Mouse (Mus musculus): ENCODE measurements around the gene Sacs. TPM values are rescaled to one million over a fixed set of nuclear protein-coding genes. Genes with fewer than 3 reads are reported as not detected.

The Sacs gene
- total RNA-seq, 4 experiments from 2014 or later = 21.1 to 33.7 (median 25.7) TPM

DNA sequence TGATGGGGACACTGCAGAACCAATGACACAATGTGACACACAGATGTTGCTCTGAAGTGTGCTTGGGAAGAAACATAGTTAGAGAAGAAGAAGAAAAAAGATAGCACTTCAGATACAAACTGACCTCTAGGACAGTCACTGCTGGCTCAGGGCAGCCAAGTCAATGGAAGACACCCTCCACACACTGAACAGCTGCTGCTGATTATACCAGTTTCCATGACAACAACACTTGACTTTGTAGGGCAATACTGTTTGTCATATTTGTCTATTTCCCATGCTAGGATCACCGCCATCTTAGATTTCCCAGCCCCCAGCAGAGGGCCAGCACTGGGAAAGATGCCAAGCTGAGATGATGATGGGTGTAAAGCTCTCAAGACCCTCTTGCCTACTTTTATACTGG lies 22.7 kb downstream of the Sacs start:
- DNase-seq (ENCODE audit: low spot score) = no peak

DNA sequence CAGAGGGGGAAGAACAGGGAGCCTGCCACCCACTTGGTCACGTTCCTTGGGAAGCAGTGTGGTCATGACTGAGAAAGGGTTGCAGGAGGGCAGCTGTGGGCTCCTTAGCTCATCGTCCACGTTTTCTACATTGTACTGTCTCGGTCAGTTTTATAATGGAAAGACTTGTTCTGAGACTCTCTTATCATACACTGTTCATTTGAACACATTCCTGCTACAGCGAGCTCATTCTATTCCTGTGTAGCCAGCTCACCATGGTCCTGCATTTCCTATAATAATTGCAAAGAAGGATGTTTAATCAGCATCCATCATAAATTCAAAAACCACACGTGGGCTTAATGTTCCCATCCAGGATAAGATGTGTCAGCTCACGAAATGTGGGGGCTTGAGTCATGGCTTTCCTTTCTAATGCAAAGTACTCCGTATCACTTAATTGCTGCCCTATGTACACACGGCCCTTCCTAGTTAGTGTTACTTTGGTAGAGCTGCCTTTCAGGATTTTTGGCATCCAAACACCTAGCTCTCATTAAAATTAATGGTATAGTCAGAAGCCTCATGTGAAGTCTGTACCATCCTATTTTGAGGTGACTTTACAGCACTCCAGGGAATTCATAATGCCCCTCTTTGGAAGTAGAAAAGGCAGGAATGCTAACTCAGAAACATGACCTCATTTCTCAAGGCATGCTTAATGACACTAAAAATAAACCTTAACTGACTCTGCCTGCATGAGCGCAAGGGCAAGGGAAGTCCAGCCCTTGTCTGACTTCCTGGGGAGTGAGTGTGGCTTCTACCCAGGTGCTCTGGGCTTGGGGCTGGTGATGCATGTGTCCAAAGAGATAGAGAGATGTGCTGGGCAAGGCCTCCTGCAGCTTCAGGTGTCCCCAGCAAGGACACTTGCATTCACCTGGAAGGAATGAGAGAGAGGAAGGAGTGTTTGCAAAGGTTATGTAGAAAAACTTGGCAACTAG lies 23.4 kb downstream of the Sacs start:
- peak; percentile 46 for DNase-seq (ENCODE audit: low spot score)

DNA sequence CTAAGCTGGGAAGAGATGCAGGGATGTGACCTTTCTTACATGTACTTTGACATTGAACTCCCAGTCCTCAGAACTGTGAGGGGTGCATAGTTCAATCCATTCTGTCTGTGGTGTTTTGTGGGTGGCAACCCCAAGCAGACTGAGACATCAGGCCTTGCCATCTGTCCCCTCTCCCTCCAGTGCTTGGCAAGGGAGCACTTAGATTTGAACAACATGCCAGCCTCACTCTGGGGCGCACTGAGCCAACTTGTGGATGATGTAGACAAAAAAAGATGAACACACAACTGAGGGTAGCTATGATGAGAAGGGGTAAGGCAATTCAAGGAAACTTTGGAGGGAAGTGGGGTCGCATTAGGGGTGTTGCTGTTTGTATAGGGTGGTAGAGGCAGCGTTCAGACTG lies 26.2 kb downstream of the Sacs start:
- no peak for DNase-seq (ENCODE audit: low spot score)

DNA sequence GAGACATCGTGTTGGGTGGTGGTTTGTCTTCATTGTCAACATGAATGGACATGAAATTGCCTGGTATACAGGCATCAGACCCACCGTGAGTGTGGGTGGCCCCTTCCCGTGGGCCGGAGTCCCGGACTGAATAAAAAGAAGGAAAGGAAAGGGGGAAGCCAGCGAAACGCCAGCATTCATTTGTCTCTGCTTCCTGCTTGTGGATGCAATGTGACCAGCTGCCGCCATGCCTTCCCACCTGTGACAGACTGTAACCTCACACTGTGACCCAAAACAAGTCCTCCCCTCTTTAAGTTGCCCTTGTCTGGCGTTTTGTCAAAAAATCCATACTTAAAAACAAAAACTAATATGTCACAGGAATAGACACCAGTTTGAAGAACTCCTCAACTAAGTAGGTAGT lies 27.7 kb downstream of the Sacs start:
- no peak for DNase-seq (ENCODE audit: low spot score)

DNA sequence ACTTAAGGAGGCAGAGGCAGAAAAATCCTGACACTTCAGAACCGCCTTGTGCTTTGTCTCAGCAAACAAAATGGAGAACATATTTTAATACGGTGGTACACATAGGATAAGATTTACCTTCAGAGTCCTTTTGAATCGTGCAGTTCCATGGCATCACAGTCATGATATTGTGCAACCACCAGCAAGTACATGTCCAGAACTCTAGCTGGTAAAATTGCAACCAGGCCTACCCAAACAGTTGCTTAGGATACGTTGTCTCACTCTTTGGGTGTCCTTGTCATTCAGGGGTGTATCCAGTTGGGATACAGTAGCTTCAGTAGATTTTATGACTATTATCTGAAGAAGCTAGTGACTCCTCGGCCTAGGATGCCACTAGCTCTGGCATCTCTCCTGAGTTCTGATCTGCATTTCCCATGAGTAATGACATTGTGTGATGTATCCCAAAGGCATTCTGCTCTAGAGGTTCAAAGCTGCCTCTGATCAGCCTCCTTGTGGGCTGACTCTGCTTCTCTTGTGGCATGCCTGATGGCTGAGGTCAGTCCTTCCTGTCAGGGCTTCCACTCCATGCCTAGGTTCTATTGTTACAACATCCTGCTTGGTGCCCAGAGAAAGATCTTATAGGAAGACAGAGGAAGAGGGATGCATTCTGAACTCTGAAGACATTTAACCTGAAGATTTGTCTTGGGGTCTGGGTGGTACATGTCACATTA lies 33.2 kb downstream of the Sacs start:
- no peak for DNase-seq (ENCODE audit: low spot score)

DNA sequence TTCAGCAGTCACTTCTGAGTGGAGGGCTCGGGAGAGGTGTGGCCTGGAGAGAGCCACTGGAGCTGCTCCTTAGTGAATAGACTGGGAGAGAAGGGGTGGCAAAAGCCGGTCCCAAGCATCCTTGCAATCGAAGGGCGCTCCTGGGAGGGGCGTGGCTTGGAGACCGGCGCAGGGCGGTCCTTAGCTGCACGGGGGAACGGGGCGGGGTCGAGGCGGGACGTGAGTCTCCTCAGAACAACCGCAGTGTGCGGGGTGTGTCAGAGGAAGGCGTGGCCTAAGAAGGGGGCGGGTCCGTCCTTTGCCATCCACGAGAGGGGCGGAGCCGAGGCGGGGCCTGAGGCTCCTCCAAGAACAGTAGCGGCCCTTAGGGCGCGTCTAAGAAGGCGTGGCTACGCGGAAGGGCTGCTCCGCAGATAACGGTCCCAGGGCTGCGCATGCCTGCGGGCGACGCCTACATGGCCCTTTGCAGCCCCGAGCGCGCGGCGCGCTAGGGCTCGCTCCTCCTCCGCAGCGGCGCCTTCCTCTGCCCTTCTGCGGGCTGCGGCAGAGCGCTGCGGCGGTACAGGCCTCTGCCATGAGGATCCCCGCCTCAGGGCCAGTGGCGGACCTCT lies 34.4 kb downstream of the Sacs start:
- peak; percentile 99 for DNase-seq (ENCODE audit: low spot score)

DNA sequence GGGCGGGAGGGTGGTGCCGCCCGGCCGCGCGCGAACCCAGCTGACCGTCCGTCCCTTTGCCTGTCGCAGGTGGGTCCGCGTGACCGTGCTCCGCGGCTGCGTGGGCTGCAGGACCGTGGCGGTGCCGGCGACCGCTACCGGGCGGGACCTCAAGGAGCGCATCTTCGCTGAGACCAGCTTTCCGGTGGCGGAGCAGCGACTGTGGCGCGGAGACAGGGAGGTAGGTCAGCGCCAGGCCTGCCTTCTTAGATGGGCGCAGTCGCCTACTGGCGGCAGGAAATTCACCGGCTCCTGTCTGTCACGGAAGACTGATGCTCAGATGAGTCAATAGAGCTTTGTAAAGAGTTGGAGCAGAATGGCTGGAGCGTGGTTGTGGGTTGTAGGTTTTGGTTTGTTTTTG lies 35.0 kb downstream of the Sacs start:
- DNase-seq (ENCODE audit: low spot score) = peak; percentile 44

DNA sequence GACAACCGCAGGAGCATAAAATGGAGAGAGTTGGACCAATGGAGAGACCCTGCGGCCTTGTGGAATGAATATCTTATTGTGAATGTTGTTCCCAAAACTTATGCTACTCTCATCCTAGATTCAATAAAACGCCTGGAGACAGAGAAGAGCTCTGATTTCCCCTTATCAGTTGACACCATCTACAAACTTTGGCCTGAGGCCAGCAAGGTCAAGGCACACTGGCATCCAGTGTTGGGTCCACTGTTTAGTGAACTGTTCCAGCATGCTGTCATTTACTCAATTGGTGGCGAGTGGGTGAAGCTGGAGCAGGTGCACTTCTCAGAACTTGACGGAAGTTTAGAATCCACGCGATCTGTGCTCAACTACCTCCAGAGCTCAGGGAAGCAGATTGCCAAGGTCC lies 53.6 kb downstream of the Sacs start:
- DNase-seq (ENCODE audit: low spot score) = no peak

DNA sequence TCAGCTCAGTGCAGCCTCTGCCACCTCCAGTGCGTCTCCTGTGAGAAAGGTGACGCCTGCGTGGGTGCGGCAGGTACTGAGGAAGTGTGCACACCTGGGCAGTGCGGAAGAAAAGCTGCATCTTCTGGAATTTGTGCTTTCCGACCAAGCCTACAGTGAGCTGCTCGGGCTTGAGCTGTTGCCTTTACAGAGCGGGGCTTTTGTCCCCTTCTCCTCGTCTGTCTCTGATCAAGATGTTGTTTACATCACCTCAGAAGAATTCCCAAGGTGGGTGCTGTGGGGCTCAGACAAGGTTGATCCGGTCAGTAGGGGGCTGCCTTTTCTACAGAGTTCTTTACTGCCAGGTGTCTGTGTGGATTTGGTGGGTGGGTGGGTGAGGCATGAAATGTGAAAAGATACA lies 54.1 kb downstream of the Sacs start:
- no peak for DNase-seq (ENCODE audit: low spot score)

DNA sequence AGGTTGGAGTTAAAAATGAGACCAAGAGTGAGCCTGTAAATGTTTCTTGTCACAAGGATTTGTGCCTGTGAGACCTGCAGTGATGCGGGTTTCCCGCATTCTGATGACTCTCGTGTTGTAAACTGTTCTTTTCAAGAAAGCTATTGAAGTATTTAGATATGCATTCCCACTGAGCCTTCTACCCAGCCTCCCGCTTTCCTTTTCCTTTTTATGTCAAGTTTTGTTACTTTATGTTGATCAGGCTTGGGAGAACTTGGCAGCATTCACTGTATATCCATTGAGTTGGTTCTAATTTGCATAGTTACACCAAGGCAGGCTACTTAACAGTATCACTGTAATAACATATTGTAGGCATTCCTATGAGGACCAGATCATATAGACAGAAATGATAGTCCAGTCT lies 56.2 kb downstream of the Sacs start:
- DNase-seq (ENCODE audit: low spot score) = no peak

DNA sequence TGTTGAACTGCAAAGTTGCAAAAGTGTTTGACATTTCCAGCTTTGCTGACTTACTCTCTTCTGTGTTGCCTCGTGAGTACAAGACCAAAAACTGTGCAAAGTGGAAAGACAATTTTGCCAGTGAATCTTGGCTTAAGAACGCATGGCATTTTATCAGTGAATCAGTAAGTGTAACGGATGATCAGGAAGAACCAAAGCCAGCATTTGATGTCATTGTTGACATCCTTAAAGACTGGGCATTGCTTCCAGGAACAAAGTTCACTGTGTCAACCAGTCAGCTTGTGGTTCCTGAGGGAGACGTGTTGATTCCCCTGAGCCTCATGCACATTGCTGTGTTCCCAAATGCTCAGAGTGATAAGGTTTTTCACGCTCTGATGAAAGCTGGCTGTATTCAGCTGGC lies 71.9 kb downstream of the Sacs start:
- no peak for DNase-seq (ENCODE audit: low spot score)

DNA sequence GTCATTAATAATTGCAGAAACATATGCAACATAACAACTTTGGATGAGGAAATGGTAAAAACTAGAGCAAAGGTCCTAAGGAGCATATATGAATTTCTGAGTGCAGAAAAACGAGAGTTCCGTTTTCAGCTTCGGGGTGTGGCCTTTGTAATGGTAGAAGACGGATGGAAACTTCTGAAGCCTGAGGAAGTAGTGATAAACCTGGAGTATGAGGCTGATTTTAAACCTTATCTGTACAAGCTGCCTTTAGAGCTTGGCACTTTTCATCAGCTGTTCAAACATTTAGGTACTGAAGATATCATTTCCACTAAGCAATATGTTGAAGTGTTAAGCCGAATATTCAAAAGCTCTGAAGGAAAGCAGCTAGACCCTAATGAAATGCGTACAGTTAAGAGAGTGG lies 73.5 kb downstream of the Sacs start:
- no peak for DNase-seq (ENCODE audit: low spot score)

DNA sequence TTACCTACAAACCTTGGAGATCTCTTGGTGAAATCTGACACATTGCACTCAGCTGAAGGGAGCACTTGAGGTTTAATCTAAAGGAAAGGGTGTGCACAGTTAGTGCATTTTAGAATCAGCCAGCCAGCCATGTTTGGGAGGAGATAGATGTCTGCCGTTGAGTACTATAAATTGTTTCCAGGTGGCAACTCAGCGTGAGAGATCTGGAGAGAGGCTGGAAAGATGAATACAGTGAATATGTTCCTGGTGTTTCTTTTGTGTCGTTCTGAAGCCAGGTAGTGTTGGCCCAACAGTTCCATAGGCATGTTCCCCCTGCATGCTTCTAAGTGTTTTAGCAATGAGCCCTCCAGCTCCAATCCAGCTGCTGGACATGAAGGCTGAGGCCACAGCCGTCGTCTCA lies 82.9 kb downstream of the Sacs start:
- no peak for DNase-seq (ENCODE audit: low spot score)

DNA sequence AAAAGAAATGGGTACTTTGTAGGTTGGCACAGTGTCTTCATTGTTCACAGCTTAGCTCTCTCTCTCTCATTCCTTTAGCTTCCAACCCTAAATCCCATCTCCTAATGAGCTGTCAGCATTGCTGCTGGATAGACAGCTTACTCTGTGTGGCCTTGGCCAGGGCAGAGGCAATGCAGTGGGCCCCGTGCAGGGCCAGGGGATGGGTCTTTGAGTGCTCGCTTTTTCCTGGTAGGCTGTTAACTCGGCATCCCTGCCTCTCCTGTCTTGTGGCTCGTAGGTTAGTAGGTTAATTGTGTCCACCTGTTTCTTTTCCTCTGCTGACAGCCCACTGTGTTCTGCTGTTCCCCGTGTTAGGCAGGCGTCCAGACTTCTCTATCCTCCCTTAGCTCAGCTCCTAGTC lies 84.2 kb downstream of the Sacs start:
- DNase-seq (ENCODE audit: low spot score) = no peak

DNA sequence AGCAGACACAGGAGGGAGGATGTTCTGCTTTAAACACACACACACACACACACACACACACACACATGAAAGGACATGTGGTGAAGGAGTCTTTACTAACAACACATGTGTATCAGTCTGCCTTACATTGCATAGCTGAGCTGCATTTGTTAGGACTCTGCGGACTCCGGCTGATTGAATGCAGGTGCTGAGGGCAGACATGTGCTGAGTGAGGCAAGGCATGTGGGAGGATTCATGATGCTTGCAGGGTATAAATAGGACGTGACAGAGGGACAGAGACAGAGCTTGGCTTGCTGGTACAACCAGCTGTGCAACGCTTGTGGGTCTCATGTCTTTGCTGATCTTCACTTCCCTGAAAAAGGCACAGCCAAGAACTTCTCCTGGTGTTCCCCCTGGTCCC lies 85.5 kb downstream of the Sacs start:
- DNase-seq (ENCODE audit: low spot score) = no peak

DNA sequence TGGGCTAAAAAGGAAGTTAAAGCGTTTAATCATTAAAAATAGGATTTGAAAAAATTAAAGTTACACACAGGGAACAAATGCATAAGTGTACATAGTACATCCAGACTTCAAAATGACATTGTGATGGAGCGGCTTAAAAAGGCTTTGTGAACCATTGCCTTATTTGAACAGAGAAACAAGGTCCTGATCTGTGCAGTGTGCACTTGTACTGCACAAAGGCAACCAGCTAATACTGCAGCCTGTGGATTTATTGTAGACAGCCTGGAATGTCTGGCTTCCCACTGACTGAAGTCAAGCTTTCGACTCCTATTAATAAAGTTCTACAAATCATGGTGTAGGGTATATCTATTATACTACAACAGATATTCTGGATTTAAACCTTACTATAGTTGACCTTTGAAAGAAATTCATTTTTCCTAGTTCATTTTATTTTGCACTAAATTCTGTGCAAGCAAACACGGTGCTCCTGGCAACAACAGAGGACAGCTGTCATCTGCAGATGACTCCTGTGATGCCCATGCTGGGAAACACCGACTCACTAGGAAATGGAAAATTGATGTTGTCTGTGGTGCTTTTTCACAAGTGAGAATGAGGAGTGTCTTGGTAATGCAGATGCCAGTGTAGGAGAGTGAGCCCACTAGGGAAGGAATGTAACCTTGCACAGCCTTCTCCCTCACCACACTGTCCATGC lies 86.3 kb downstream of the Sacs start:
- DNase-seq (ENCODE audit: low spot score) = no peak

DNA sequence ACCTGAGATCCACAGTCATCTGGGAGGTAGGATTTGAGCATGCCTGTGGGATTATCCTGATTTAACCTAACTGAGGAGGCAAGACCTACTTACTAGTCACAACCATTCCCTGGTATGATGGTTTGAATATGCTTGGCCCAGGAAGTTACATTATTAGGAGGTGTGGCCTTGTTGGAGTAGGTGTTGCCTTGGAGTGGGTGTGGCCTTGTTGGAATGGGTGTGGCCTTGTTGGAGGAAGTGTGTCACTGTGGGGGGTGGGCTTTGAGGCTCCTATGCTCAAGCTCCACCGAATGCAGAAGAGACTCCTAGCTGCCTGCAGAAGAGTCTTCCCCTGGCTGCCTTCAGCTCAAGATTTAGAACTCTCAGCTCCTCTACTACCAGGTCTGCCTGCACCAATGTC lies 87.9 kb downstream of the Sacs start:
- no peak for DNase-seq (ENCODE audit: low spot score)

DNA sequence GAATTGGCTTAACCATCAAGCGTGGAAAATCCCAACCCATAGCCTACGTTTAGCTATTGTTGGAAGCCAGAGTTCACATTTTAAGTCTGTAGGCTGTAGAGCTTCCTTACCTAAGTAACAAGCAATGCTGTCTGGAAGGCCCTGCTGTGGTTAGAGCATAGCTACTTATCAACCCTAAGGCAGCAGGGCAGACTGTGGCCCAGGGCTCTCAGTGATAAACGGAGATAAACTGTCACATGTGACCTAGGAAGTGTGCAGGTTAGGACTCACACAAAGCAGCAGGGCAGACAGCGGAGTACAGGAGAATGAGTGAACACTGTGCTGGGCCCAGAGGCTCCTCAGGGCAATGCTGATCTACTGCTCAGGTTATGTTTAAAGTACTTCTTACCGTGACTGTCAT lies 91.5 kb downstream of the Sacs start:
- no peak for DNase-seq (ENCODE audit: low spot score)

DNA sequence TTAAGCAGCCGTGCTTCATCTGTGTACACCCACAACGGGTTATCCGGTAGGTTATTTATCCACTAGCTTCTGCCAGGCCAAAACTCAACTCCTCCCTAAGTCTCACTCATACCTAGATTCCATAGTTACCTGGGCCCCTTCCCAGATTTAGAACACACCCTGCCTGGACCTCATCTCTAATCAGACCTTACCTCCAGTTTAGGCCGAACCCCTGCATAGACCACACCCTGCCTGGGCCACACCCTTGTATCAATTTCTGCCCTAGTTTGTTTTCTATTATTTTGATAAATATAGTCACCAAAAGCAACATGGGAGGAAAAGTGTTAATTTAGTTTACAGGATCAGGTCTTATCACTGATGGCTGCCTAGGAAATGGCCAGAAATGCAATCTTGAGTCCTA lies 91.9 kb downstream of the Sacs start:
- no peak for DNase-seq (ENCODE audit: low spot score)

DNA sequence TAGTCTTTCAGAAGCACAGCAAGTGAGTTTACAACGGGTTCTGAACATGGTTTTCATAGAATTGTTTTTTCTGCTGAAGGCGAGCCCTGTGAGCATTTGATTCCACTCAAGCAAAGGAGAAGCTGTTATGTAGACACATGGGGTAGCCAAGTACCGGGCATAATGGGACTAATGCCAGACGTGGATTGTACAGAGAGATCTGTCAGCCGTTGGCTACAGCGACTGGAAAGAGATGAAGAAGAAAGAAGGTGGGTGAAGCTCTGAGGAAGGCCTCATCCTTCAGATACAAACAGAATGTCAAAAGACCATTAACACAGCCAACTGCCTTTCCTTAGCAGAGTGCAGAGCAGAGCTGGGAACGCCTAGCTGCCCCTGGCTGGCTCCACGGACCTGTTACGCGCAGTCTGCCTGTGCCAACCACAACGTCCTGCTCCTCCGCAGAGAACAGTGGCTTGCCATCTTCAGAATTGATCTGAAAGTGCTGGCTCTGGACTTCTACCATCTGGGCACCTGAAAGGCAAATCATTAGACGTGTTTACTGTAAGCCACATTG lies 93.8 kb downstream of the Sacs start:
- no peak for DNase-seq (ENCODE audit: low spot score)

DNA sequence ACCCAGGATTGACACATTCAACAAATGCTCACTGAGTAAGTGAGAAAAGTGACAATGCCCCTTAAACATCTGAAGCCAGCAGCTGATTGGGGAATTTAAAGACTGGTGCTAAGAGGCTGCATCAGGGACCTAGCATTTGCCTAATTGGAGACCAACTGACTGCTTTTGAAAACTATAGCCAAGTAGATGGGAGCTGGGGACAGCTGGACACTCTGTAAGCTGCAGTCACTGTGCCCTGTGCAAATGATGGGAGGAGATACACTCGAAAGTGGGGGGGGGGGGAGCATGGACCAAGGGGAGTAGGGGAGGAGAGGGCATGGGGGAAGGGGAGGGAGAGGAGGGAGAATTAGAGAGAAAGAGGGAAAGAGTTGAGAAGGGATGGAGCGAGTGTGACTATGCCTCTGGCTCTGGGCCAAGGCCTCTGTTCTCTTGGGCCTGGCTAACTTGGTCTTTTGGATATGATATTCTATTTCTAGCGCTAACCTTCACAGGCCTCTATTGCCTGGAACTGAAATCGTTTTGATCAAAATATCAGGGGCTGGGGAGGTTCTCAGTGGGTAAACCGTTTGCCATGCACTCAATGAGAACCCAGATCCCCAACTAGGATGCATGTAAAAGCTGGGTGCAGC lies 97.7 kb downstream of the Sacs start:
- peak; percentile 7 for DNase-seq (ENCODE audit: low spot score)

All from heart, adult 8-10 months (tissue).